Mouse (Mus musculus) liver, adult (tissue): ENCODE measurements at regions not wholly inside any gene's neighbourhood (a gene's known extent, or its start where the extent isn't known, plus 50 kb on each side); places are given as distances from the start of the nearest gene placed in this dataset.

Experiments
- GATA4 ChIP-seq: IDR thresholded peaks from 2 replicates; pipeline ENCODE4 v1.6.1; 2014; ENCODE audit warnings: mild to moderate bottlenecking, low read length; ENCODE audit not compliant: insufficient replicate concordance

- TF ChIP-seq GATA4: no peak
These were observed 295.0 kb upstream of the Prkd1 start for GRCm38 (mm10) chr12:50943741-50944521.

DNA sequence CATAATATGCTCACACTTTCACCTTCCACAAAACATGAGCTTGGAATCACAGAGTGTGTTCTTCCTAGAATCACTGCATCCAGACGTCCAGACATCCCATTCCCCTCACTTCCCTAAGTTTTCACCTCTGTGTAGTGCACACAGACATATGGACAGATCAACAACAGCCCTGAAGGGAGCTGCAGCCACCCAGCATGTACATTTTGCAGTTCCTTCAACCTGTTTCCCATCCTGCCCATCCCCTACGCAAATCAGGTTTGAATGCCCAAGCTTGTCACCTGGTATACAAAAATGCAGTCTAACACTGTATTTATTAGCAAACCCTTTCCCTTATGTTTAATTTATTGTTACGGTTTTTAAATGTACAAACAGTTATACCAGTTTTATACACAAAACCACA lies 294.4 kb upstream of the Prkd1 start:
- TF ChIP-seq GATA4: no peak

DNA sequence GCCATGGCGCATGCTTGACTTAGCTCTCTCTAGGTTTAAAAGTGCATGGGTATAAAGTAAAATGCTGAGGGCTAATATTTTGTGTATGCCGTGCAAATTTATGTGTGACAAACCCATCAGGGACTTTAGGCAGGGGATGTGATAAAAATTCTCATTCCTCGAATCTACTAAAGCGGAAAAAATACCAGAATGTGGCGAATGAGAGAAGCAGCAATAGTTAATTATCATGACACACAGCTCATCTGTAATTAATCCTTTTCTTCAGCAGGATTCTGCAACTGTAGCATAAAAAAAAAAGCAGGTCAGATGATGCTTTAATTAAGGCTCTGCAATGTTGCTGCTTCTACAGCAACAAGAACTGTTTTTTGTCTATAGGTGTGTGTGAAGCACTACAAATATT lies 286.6 kb upstream of the Prkd1 start:
- TF ChIP-seq GATA4: no peak

- TF ChIP-seq GATA4: no peak
These were observed 283.6 kb upstream of the Prkd1 start for GRCm38 (mm10) chr12:50932496-50932895.

DNA sequence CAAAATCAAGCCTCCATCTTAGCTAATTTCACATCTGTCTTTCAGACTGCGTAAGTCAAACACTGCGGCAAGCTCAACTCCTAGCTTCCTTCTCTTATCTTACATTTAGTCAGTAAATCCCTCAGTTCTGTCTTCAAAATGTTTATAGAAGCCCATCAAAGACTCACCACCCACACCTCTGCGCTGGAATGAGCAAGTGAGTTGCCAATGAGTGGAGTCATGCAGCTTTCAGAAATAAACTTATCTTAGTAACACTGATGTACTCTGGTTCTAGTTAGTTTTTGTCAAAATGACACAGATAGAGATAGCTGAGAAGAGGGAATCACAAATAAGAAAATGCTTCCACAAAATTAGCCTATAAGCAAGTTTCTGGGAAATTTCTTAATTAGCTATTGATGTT lies 280.7 kb upstream of the Prkd1 start:
- TF ChIP-seq GATA4: no peak

- no peak for TF ChIP-seq GATA4
These were observed 277.3 kb upstream of the Prkd1 start for GRCm38 (mm10) chr12:50926234-50926633.

DNA sequence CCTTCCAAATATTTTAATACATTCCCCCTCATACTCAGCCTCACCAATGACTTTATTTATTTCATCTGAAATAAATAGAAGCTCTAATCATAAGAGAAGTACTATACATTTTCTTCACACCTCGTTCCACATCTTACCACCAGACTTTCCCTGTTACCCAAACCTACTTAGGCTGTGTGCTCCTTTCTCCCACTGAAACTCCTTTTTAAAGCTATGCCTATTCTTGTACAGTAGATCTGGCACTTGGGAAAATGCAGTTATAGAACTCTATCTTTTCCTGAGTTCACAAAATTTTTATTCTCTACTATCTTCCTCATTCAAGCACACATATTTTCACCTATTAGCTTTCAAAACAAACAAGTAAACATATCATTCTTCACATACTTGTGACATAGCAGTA lies 272.8 kb upstream of the Prkd1 start:
- TF ChIP-seq GATA4: no peak

- no peak for TF ChIP-seq GATA4
These were observed 250.9 kb upstream of the Prkd1 start for GRCm38 (mm10) chr12:50899609-50900447.

- TF ChIP-seq GATA4: no peak
These were observed 248.8 kb upstream of the Prkd1 start for GRCm38 (mm10) chr12:50897606-50898166.

DNA sequence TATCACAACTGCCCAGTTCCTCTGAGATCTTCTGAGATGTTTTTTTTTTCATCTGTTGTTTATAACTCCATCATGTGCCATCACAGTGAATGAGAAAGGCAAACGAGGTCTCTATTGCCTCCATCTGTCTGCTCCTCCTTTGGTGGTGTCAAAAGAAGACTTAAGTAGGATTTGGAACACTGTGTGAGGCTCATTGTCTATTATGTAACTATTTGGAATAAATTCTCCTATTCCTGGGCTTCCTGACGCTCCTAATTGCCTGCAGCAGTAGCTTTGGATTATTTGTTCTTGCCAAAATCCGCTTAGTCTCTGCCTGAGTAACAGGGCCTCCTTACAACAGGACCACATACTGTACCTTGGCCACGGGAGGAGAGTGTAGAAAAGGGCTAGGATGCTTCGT lies 244.7 kb upstream of the Prkd1 start:
- no peak for TF ChIP-seq GATA4

GRCm38 (mm10) chr12:50875796-50876195 lies 226.9 kb upstream of the Prkd1 start:
- TF ChIP-seq GATA4: no peak

- no peak for TF ChIP-seq GATA4
These were observed 225.1 kb upstream of the Prkd1 start for GRCm38 (mm10) chr12:50874024-50874398.

DNA sequence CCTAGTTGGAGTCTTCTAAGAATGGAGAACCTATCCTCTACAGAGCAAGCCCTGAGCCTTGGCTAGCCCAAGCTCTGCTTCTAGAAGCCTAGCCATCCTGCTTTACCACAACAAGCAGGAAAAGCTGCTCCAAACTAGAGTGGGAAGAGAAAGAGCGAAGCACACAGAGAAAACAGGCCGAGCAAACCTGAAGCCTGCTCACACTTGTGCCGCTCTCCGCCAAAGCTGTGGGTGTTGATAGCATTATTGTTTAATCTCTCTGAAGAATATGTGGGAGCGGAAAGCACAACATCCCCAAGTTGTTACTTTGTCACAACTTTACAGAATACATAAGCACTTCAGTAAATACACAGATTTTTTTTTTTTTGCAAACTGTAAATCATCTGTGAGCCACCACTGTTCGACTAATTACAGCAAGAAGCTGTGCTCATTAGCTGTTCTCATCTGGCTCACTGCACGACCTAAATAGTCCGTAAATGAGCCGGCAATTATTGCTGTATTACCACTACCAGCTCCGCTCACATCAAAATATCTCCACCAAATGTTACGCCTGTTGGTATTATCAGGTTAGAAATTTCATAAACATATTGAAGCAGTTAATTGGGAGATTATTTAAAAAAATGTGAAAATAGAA lies 224.6 kb upstream of the Prkd1 start:
- TF ChIP-seq GATA4: no peak

DNA sequence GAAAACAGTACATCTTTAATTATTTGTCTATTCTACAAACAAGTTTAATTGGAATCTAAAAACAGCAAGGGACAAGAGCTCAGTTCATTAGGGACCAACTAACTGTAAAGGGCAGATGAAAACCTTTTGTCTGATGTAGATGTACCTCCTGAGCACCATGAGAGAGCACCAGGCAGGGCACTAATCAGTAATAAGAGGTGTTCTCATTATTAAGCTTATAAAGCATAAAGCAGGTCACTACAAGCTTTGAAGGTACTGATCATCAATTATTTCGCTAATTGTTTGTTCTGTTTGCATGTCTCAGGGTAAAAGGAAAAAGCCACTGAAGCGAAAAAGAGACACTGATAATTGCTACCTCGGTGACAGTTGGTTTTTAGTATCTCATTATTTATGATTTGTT lies 202.7 kb upstream of the Prkd1 start:
- no peak for TF ChIP-seq GATA4

DNA sequence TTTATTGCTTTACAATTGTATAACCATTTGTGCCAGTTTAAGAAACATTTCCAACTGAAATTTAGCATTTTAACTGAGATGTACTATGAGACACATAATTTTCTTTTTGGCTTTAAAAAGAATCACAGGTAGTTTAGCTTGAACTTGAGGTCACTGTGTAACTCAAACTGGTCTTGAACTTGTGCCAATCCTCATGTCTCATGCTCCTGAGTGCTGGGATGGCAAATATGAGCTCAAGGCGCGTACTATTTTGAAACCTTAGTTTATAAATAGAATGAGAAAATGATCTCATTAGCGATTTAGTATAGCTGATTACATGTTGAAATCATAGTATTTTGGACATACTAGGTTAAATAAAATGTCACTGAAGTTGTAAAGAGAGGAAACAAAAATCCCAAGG lies 199.1 kb upstream of the Prkd1 start:
- TF ChIP-seq GATA4: no peak

- TF ChIP-seq GATA4: no peak
These were observed 193.8 kb upstream of the Prkd1 start for GRCm38 (mm10) chr12:50842744-50843143.
